Mouse (Mus musculus) liver, postnatal 0 days (tissue): Measurements from ENCODE around the gene Trpm3. TPM values are rescaled to one million over a fixed set of nuclear protein-coding genes. Genes with fewer than 3 reads are reported as not detected.
A peak's percentile ranks its signal among the peaks of the same experiment; 100 is the strongest.

Experiments used
- ATAC-seq: fragments of 200-750 bp; cut with Nextera tagmentation; 2 replicates; pipeline ENCODE4 v1.8.0; 2017; ENCODE audit warnings: mild to moderate bottlenecking, moderate library complexity
- DNase-seq: peaks from one replicate; pipeline ENCODE4 v3.0.0-alpha.2; 2016
- H3K27ac ChIP-seq: fragments of 300-500 bp; sonication (generic); 2 replicates; pipeline ENCODE4 v1.5.1; 2014; ENCODE audit warnings: antibody characterized with exemption, moderate library complexity, mild to moderate bottlenecking, low read depth
- H3K27me3 ChIP-seq: fragments of 300-500 bp; sonication (generic); 2 replicates; pipeline ENCODE4 v1.6.1; 2014; ENCODE audit warnings: low read length, control low read depth, mixed read lengths; ENCODE audit not compliant: insufficient read depth
- H3K36me3 ChIP-seq: fragments of 300-500 bp; sonication (generic); replicated peaks from 2 replicates; pipeline ENCODE4 v1.6.1; 2014; ENCODE audit warnings: mild to moderate bottlenecking, control low read depth, low read length, moderate library complexity, mixed read lengths; ENCODE audit not compliant: insufficient read depth
- H3K4me1 ChIP-seq: fragments of 300-500 bp; sonication (generic); 2 replicates; pipeline ENCODE4 v1.6.1; 2014; ENCODE audit warnings: antibody characterized with exemption, mild to moderate bottlenecking, control low read depth; ENCODE audit not compliant: insufficient read depth
- H3K4me2 ChIP-seq: fragments of 300-500 bp; sonication (generic); 2 replicates; pipeline ENCODE4 v1.6.1; 2014; ENCODE audit warnings: low read depth, mild to moderate bottlenecking, low read length, moderate library complexity, mixed read lengths
- H3K4me3 ChIP-seq: fragments of 300-500 bp; sonication (generic); 2 replicates; pipeline ENCODE4 v1.5.1; 2014; ENCODE audit warnings: low read depth, low read length
- H3K9ac ChIP-seq: fragments of 300-500 bp; sonication (generic); replicated peaks from 2 replicates; pipeline ENCODE4 v1.6.1; 2014; ENCODE audit warnings: mild to moderate bottlenecking, moderate library complexity
- H3K9me3 ChIP-seq: fragments of 300-500 bp; sonication (generic); 2 replicates; pipeline ENCODE4 v1.6.1; 2016; ENCODE audit warnings: mild to moderate bottlenecking, control low read depth, low read length, mixed read lengths
- CTCF ChIP-seq: sonication (generic); IDR thresholded peaks from 2 replicates; pipeline ENCODE4 v1.5.1; 2016; ENCODE audit warnings: antibody characterized with exemption, low read depth
- EP300 ChIP-seq: IDR thresholded peaks from 2 replicates; pipeline ENCODE4 v1.6.1; 2016; ENCODE audit warnings: antibody characterized with exemption, low read depth, mild to moderate bottlenecking
- WGBS: fragments of 180-500 bp; shearing (Covaris S2); extraction: QIAGEN DNeasy Blood & Tissue Kit; methylation state at CpG from one replicate; pipeline ENCODE4 v1.1.7; 2014; ENCODE audit not compliant: insufficient replicate concordance; 5-methylcytosine and 5-hydroxymethylcytosine counted together
- polyA plus RNA-seq: library from polyadenylated mRNA; unstranded; fragments of >200 nt; fragmentation: Nextera tagmentation; extraction: Ambion mirVana; gene quantifications from 2 replicates; pipeline ENCODE4 v1.2.1, GENCODE M21; 2015

Gene Trpm3
- polyA plus RNA-seq, 1 experiment from 2014 or later, result 0.02 TPM

GRCm38 (mm10) chr19:22692956-22693355 is 554.1 kb downstream of the Trpm3 start:
- H3K4me1 ChIP-seq, result no peaks in the 10 kb centered on the region
- no peak for ATAC-seq
- TF ChIP-seq EP300, result no peak
- no peak for TF ChIP-seq CTCF
- DNase-seq, result no peak
- H3K4me3 ChIP-seq, result no peak overlapping the region
- H3K9me3 ChIP-seq, result no peaks in the 10 kb centered on the region
- no peaks in the 10 kb centered on the region for H3K36me3 ChIP-seq
- no peaks in the 10 kb centered on the region for H3K27me3 ChIP-seq
- H3K9ac ChIP-seq, result no peak overlapping the region
- H3K4me2 ChIP-seq, result no peak overlapping the region
- H3K27ac ChIP-seq, result no peak overlapping the region
- WGBS, result 63% methylated on average over 5 of the region's 5 CpGs

GRCm38 (mm10) chr19:22695423-22695822 is 556.6 kb downstream of the Trpm3 start:
- H3K27ac ChIP-seq, result no peak overlapping the region
- no peak for TF ChIP-seq CTCF
- no peak for TF ChIP-seq EP300
- H3K4me2 ChIP-seq, result no peak overlapping the region
- DNase-seq (no peak), ATAC-seq (no peak)
- H3K9ac ChIP-seq, result no peak overlapping the region
- no peaks in the 10 kb centered on the region for H3K4me1 ChIP-seq
- no peaks in the 10 kb centered on the region for H3K36me3 ChIP-seq
- no peaks in the 10 kb centered on the region for H3K9me3 ChIP-seq
- WGBS, result 72% methylated on average over 2 of the region's 2 CpGs
- H3K4me3 ChIP-seq, result no peak overlapping the region
- no peaks in the 10 kb centered on the region for H3K27me3 ChIP-seq

GRCm38 (mm10) chr19:22698737-22699136 is 559.9 kb downstream of the Trpm3 start:
- Histone ChIP-seq H3K27me3 (no peaks in the 10 kb centered on the region), H3K27ac (no peak overlapping the region), H3K36me3 (no peaks in the 10 kb centered on the region), H3K4me2 (no peak overlapping the region), H3K4me1 (no peaks in the 10 kb centered on the region), H3K9me3 (no peaks in the 10 kb centered on the region), H3K9ac (no peak overlapping the region), H3K4me3 (no peak overlapping the region)
- WGBS, result 81% methylated on average over 4 of the region's 4 CpGs
- ATAC-seq, result no peak
- no peak for DNase-seq
- TF ChIP-seq CTCF, result no peak
- TF ChIP-seq EP300, result no peak

GRCm38 (mm10) chr19:22700871-22701651 is 562.2 kb downstream of the Trpm3 start:
- H3K36me3 ChIP-seq, result no peaks in the 10 kb centered on the region
- H3K9ac ChIP-seq, result no peak overlapping the region
- H3K4me1 ChIP-seq, result no peaks in the 10 kb centered on the region
- no peaks in the 10 kb centered on the region for H3K9me3 ChIP-seq
- DNase-seq, result peak; percentile 17
- no peak for TF ChIP-seq CTCF
- TF ChIP-seq EP300, result no peak
- H3K4me3 ChIP-seq, result no peak overlapping the region
- no peak; the same call in 1 of the 2 replicates for ATAC-seq
- H3K4me2 ChIP-seq, result no peak overlapping the region
- H3K27ac ChIP-seq, result no peak overlapping the region
- 64% methylated on average over 5 of the region's 5 CpGs for WGBS
- no peaks in the 10 kb centered on the region for H3K27me3 ChIP-seq

GRCm38 (mm10) chr19:22703876-22704275 is 565.0 kb downstream of the Trpm3 start:
- Histone ChIP-seq H3K4me1 (no peaks in the 10 kb centered on the region), H3K9me3 (no peaks in the 10 kb centered on the region), H3K4me3 (no peak overlapping the region), H3K36me3 (no peaks in the 10 kb centered on the region), H3K4me2 (no peak overlapping the region), H3K27me3 (no peaks in the 10 kb centered on the region), H3K27ac (no peak overlapping the region), H3K9ac (no peak overlapping the region)
- ATAC-seq, result no peak
- 77% methylated on average over 6 of the region's 6 CpGs for WGBS
- no peak for DNase-seq
- TF ChIP-seq CTCF, result no peak
- no peak for TF ChIP-seq EP300

- ATAC-seq, result no peak
- Histone ChIP-seq H3K27ac (no peak overlapping the region), H3K4me3 (no peak overlapping the region), H3K9me3 (no peaks in the 10 kb centered on the region), H3K4me2 (no peak overlapping the region), H3K4me1 (no peaks in the 10 kb centered on the region), H3K36me3 (no peaks in the 10 kb centered on the region), H3K9ac (no peak overlapping the region), H3K27me3 (no peaks in the 10 kb centered on the region)
- no peak for DNase-seq
- no peak for TF ChIP-seq CTCF
- no peak for TF ChIP-seq EP300
Measured at GRCm38 (mm10) chr19:22705414-22705813, 566.6 kb downstream of the Trpm3 start.

- Histone ChIP-seq H3K27ac (no peak overlapping the region), H3K4me1 (no peaks in the 10 kb centered on the region), H3K4me2 (no peak overlapping the region), H3K27me3 (no peaks in the 10 kb centered on the region), H3K9ac (no peak overlapping the region), H3K9me3 (no peaks in the 10 kb centered on the region), H3K4me3 (no peak overlapping the region), H3K36me3 (no peaks in the 10 kb centered on the region)
- WGBS, result 68% methylated on average over 2 of the region's 2 CpGs
- DNase-seq (no peak), ATAC-seq (no peak)
- no peak for TF ChIP-seq CTCF
- TF ChIP-seq EP300, result no peak
Measured at GRCm38 (mm10) chr19:22719027-22719426, 580.2 kb downstream of the Trpm3 start.
